Mouse (Mus musculus) midbrain, postnatal 0 days (tissue): Measurements from ENCODE around the gene Olfr913. TPM values are rescaled to one million over a fixed set of nuclear protein-coding genes. Genes with fewer than 3 reads are reported as not detected.

Source experiments
- ATAC-seq: fragments of 200-750 bp; cut with Nextera tagmentation; 2 replicates; pipeline ENCODE4 v1.8.0; 2017; ENCODE audit warnings: moderate number of reproducible peaks, mild to moderate bottlenecking, moderate TSS enrichment, moderate library complexity; ENCODE audit not compliant: low FRiP score
- DNase-seq: peaks from one replicate; pipeline ENCODE4 v3.0.0-alpha.2; 2015; ENCODE audit warnings: low spot score
- H3K27ac ChIP-seq: fragments of 300-500 bp; sonication (generic); 2 replicates; pipeline ENCODE4 v1.5.1; 2014; ENCODE audit warnings: low read depth, mild to moderate bottlenecking, low read length, mixed read lengths
- H3K27me3 ChIP-seq: fragments of 300-500 bp; sonication (generic); 2 replicates; pipeline ENCODE4 v1.6.1; 2014; ENCODE audit warnings: low read length, control low read depth, mixed read lengths; ENCODE audit not compliant: insufficient read depth
- H3K36me3 ChIP-seq: fragments of 300-500 bp; sonication (generic); 2 replicates; pipeline ENCODE4 v1.6.1; 2014; ENCODE audit warnings: low read length, control low read depth, mixed read lengths; ENCODE audit not compliant: insufficient read depth
- H3K4me1 ChIP-seq: fragments of 300-500 bp; sonication (generic); 2 replicates; pipeline ENCODE4 v1.6.1; 2014; ENCODE audit warnings: mild to moderate bottlenecking, control low read depth, antibody characterized with exemption, low read length, mixed read lengths; ENCODE audit not compliant: insufficient read depth
- H3K4me2 ChIP-seq: fragments of 300-500 bp; sonication (generic); 2 replicates; pipeline ENCODE4 v1.6.1; 2014; ENCODE audit warnings: low read depth, mild to moderate bottlenecking, low read length, mixed read lengths; ENCODE audit not compliant: poor library complexity, severe bottlenecking
- H3K4me3 ChIP-seq: fragments of 300-500 bp; sonication (generic); 2 replicates; pipeline ENCODE4 v1.5.1; 2014; ENCODE audit warnings: low read depth, mild to moderate bottlenecking, low read length, moderate library complexity
- H3K9ac ChIP-seq: fragments of 300-500 bp; sonication (generic); replicated peaks from 2 replicates; pipeline ENCODE4 v1.6.1; 2014; ENCODE audit warnings: mild to moderate bottlenecking, low read length, moderate library complexity, mixed read lengths; ENCODE audit not compliant: poor library complexity, severe bottlenecking
- H3K9me3 ChIP-seq: fragments of 300-500 bp; sonication (generic); 2 replicates; pipeline ENCODE4 v1.6.1; 2016; ENCODE audit warnings: low read length, control low read depth
- CTCF ChIP-seq: IDR thresholded peaks from 2 replicates; pipeline ENCODE4 v1.5.1; 2016; ENCODE audit warnings: antibody characterized with exemption, mild to moderate bottlenecking
- WGBS: fragments of 180-500 bp; shearing (Covaris S2); extraction: QIAGEN DNeasy Blood & Tissue Kit; methylation state at CpG from one replicate; pipeline ENCODE4 v1.1.7; 2014; 5-methylcytosine and 5-hydroxymethylcytosine counted together
- polyA plus RNA-seq: library from polyadenylated mRNA; unstranded; fragments of >200 nt; fragmentation: Nextera tagmentation; extraction: Ambion mirVana; gene quantifications from 2 replicates; pipeline ENCODE4 v1.2.1, GENCODE M21; 2015
- total RNA-seq: library from RNA; depleted of rRNA; stranded (reverse); fragments of >200 nt; gene quantifications from 2 replicates; pipeline ENCODE4 v1.2.3, GENCODE M21; 2014; rRNA removed

Gene Olfr913
- total RNA-seq, result not detected in 2 replicates
- polyA plus RNA-seq, result not detected in 2 replicates

- H3K9ac ChIP-seq, result no peak within 1 kb of the TSS
- no peak for DNase-seq
- TF ChIP-seq CTCF, result no peak
- no peak within 1 kb of the TSS for H3K4me3 ChIP-seq
- H3K4me2 ChIP-seq, result no peak within 1 kb of the TSS
- H3K36me3 ChIP-seq, result no peaks in the 10 kb centered on the region
- H3K4me1 ChIP-seq, result no peaks in the 10 kb centered on the region
- H3K9me3 ChIP-seq, result no peaks in the 10 kb centered on the region
- ATAC-seq, result no peak
- WGBS, result 49% methylated on average over 2 of the region's 2 CpGs
- H3K27ac ChIP-seq, result no peak within 1 kb of the TSS
- H3K27me3 ChIP-seq, result no peaks in the 10 kb centered on the region
These were observed at the start of gene Olfr913 for GRCm38 (mm10) chr9:38592459-38592858. Gene Olfr913 (plus strand): TSS chr9:38592759.

DNA sequence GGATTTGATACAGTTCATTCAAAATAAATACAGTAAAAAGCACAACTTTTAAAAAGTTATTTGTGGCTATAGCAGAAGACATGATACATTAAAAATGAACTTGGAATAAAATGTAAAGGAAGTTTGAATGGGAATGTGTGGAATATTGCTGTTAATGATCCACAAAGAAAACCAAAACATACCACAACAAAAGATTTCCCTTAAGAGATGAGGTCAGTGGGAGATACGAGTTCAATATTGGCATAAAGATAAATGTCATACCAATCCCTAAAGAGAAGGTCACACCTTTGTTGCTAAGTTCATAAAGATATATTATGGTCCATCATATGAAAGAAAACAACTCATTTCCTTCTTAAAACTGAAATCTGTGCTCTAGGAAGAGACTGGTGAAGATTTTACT is 12.7 kb upstream of the Olfr913 start, which contains the start of gene Olfr912:
TSS of gene Olfr912 (plus strand) at position 301 of the 400 bp plus-strand sequence.
- Histone ChIP-seq H3K9me3 (no peaks in the 10 kb centered on the region), H3K36me3 (no peaks in the 10 kb centered on the region), H3K4me3 (no peak within 1 kb of the TSS), H3K27ac (no peak within 1 kb of the TSS), H3K4me1 (no peaks in the 10 kb centered on the region), H3K9ac (no peak within 1 kb of the TSS), H3K4me2 (no peak within 1 kb of the TSS), H3K27me3 (no peaks in the 10 kb centered on the region)
- 82% methylated on average over 1 of the region's 1 CpGs for WGBS
- no peak for TF ChIP-seq CTCF
- ATAC-seq (no peak), DNase-seq (no peak)

- no peaks in the 10 kb centered on the region for H3K9me3 ChIP-seq
- DNase-seq (no peak), ATAC-seq (no peak)
- WGBS, result 55% methylated on average over 1 of the region's 1 CpGs
- no peak overlapping the region for H3K4me2 ChIP-seq
- H3K27me3 ChIP-seq, result no peaks in the 10 kb centered on the region
- TF ChIP-seq CTCF, result no peak
- H3K9ac ChIP-seq, result no peak overlapping the region
- H3K4me1 ChIP-seq, result no peaks in the 10 kb centered on the region
- H3K27ac ChIP-seq, result no peak overlapping the region
- no peak overlapping the region for H3K4me3 ChIP-seq
- no peaks in the 10 kb centered on the region for H3K36me3 ChIP-seq
These were observed 1.5 kb upstream of the Olfr913 start for GRCm38 (mm10) chr9:38591056-38591455.

- no peak for ATAC-seq
- Histone ChIP-seq H3K4me3 (no peak within 1 kb of the TSS), H3K27ac (no peak within 1 kb of the TSS), H3K4me1 (no peaks in the 10 kb centered on the region), H3K4me2 (no peak within 1 kb of the TSS), H3K27me3 (no peaks in the 10 kb centered on the region), H3K36me3 (no peaks in the 10 kb centered on the region), H3K9ac (no peak within 1 kb of the TSS), H3K9me3 (no peaks in the 10 kb centered on the region)
- WGBS, result 72% methylated on average over 2 of the region's 2 CpGs
- no peak for TF ChIP-seq CTCF
- DNase-seq, result no peak
These were observed 12.2 kb downstream of the Olfr913 start, which contains the start of gene Olfr914 for GRCm38 (mm10) chr9:38604802-38605201. Gene Olfr914 (plus strand): TSS chr9:38605102.

GRCm38 (mm10) chr9:38632406-38632805 is 39.8 kb downstream of the Olfr913 start:
- WGBS, result 68% methylated on average over 4 of the region's 4 CpGs
- TF ChIP-seq CTCF, result no peak
- no peaks in the 10 kb centered on the region for H3K36me3 ChIP-seq
- H3K27me3 ChIP-seq, result no peaks in the 10 kb centered on the region
- H3K9me3 ChIP-seq, result no peaks in the 10 kb centered on the region
- no peak overlapping the region for H3K4me3 ChIP-seq
- no peak overlapping the region for H3K9ac ChIP-seq
- no peak overlapping the region for H3K4me2 ChIP-seq
- no peak overlapping the region for H3K27ac ChIP-seq
- DNase-seq (no peak), ATAC-seq (no peak)
- H3K4me1 ChIP-seq, result no peaks in the 10 kb centered on the region

Other genes starting within 250 kb of the Olfr913 start
- not detected in 2 replicates for gene Olfr898, start 244.3 kb upstream of the Olfr913 start, total RNA-seq
- gene Olfr898, start 244.3 kb upstream of the Olfr913 start, polyA plus RNA-seq, result not detected in 2 replicates
- gene Olfr250, start 225.9 kb upstream of the Olfr913 start, total RNA-seq, result not detected in 2 replicates
- gene Olfr250, start 225.9 kb upstream of the Olfr913 start, polyA plus RNA-seq, result not detected in 2 replicates
- not detected in 2 replicates for gene Olfr251, start 215.7 kb upstream of the Olfr913 start, total RNA-seq
- not detected in 2 replicates for gene Olfr251, start 215.7 kb upstream of the Olfr913 start, polyA plus RNA-seq
- gene Olfr147, start 191.1 kb upstream of the Olfr913 start, total RNA-seq, result not detected in 2 replicates
- gene Olfr147, start 191.1 kb upstream of the Olfr913 start, polyA plus RNA-seq, result not detected in 2 replicates
- gene Olfr901, start 163.3 kb upstream of the Olfr913 start, total RNA-seq, result not detected in 2 replicates
- gene Olfr901, start 163.3 kb upstream of the Olfr913 start, polyA plus RNA-seq, result not detected in 2 replicates
- gene Olfr902, start 145.1 kb upstream of the Olfr913 start, total RNA-seq, result not detected in 2 replicates
- gene Olfr902, start 145.1 kb upstream of the Olfr913 start, polyA plus RNA-seq, result not detected in 2 replicates
- gene Olfr904, start 129.6 kb upstream of the Olfr913 start, total RNA-seq, result not detected in 2 replicates
- gene Olfr904, start 129.6 kb upstream of the Olfr913 start, polyA plus RNA-seq, result not detected in 2 replicates
- not detected in 2 replicates for gene Olfr905, start 121.7 kb upstream of the Olfr913 start, total RNA-seq
- not detected in 2 replicates for gene Olfr905, start 121.7 kb upstream of the Olfr913 start, polyA plus RNA-seq
- not detected in 2 replicates for gene Olfr906, start 105.7 kb upstream of the Olfr913 start, total RNA-seq
- gene Olfr906, start 105.7 kb upstream of the Olfr913 start, polyA plus RNA-seq, result not detected in 2 replicates
- not detected in 2 replicates for gene Olfr907, start 97.0 kb upstream of the Olfr913 start, total RNA-seq
- not detected in 2 replicates for gene Olfr907, start 97.0 kb upstream of the Olfr913 start, polyA plus RNA-seq
- gene Olfr911-ps1, start 71.2 kb upstream of the Olfr913 start, total RNA-seq, result not detected in 2 replicates
- not detected in 2 replicates for gene Olfr911-ps1, start 71.2 kb upstream of the Olfr913 start, polyA plus RNA-seq
- gene Olfr910, start 54.9 kb upstream of the Olfr913 start, total RNA-seq, result not detected in 2 replicates
- gene Olfr910, start 54.9 kb upstream of the Olfr913 start, polyA plus RNA-seq, result not detected in 2 replicates
- not detected in 2 replicates for gene Olfr912, start 12.6 kb upstream of the Olfr913 start, total RNA-seq
- gene Olfr912, start 12.6 kb upstream of the Olfr913 start, polyA plus RNA-seq, result not detected in 2 replicates
- not detected in 2 replicates for gene Olfr914, start 12.3 kb downstream of the Olfr913 start, total RNA-seq
- gene Olfr914, start 12.3 kb downstream of the Olfr913 start, polyA plus RNA-seq, result not detected in 2 replicates
- not detected in 2 replicates for gene Olfr916, start 67.1 kb downstream of the Olfr913 start, total RNA-seq
- gene Olfr916, start 67.1 kb downstream of the Olfr913 start, polyA plus RNA-seq, result not detected in 2 replicates
- gene Olfr917, start 73.1 kb downstream of the Olfr913 start, total RNA-seq, result not detected in 2 replicates
- not detected in 2 replicates for gene Olfr917, start 73.1 kb downstream of the Olfr913 start, polyA plus RNA-seq
- gene Olfr918, start 81.8 kb downstream of the Olfr913 start, total RNA-seq, result not detected in 2 replicates
- not detected in 2 replicates for gene Olfr918, start 81.8 kb downstream of the Olfr913 start, polyA plus RNA-seq
- not detected in 2 replicates for gene Olfr919, start 110.9 kb downstream of the Olfr913 start, total RNA-seq
- gene Olfr919, start 110.9 kb downstream of the Olfr913 start, polyA plus RNA-seq, result not detected in 2 replicates
- gene Vwa5a, start 125.5 kb downstream of the Olfr913 start, total RNA-seq, result 9.9 and 11.3 TPM in 2 replicates
- 5.5 and 6.0 TPM in 2 replicates for gene Vwa5a, start 125.5 kb downstream of the Olfr913 start, polyA plus RNA-seq
- gene Olfr920, start 159.5 kb downstream of the Olfr913 start, total RNA-seq, result under 0.01 and 0.05 TPM in 2 replicates
- gene Olfr920, start 159.5 kb downstream of the Olfr913 start, polyA plus RNA-seq, result 0.02 and 0.04 TPM in 2 replicates
- not detected in 2 replicates for gene Olfr921, start 180.3 kb downstream of the Olfr913 start, total RNA-seq
- gene Olfr921, start 180.3 kb downstream of the Olfr913 start, polyA plus RNA-seq, result not detected in 2 replicates
- not detected in 2 replicates for gene Olfr922, start 221.9 kb downstream of the Olfr913 start, total RNA-seq
- not detected in 2 replicates for gene Olfr922, start 221.9 kb downstream of the Olfr913 start, polyA plus RNA-seq
- not detected in 2 replicates for gene Olfr923, start 233.8 kb downstream of the Olfr913 start, total RNA-seq
- gene Olfr923, start 233.8 kb downstream of the Olfr913 start, polyA plus RNA-seq, result not detected in 2 replicates